Mouse (Mus musculus) MN1 (cell line): ENCODE results near the gene Hecw2.

ENCODE experiments used
- DNase-seq: peaks from one replicate; pipeline ENCODE4 v3.0.0-alpha.2; 2016; ENCODE audit warnings: low spot score

Gene Hecw2

DNA sequence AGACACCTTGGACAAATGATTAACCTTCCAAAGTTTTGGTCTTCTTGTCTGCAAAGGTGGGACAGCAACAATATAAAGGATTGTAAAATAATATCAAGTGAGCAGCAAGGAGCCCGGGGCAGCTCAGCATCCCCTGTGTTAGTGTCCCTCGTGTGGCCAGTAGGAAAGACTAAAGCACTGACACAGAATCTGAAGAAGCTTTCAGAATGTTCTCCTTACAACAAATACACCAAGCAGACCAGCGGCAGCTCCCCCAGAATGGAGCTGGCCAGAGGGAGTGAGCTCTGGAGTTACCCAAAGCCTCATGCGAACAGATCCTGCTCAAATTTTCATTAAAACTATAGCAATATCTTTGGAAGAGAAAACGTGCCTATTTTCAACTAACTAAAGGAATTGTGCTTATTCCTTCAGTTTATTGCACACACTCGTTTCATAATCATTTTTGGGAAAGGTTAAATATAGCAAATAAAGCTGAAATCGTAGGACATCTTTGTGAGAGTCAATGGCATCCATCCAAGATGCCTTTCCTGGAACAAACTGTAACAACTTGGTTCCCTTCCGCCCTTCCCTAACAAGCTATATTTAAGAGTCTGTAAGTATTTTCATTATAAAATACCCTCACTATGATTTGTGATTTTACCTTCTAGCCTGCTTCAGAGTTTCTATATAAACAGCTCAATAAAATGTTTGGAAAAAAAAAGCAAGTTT lies 208.6 kb downstream of the Hecw2 start:
- no peak for DNase-seq

DNA sequence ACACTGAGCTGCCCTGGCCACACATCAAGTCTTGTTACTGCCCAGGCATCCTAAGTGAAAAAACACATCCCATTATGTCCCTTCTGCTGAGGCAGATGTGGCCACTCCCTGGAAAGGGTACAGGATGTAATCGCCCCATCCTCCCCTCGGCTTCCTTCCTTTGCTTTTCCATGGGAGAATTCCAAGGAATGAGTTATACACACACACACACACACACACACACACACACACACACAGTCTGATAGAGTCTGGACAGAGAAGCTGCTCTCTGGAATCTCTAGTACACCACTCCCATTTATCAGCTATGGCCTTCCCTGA lies 216.5 kb downstream of the Hecw2 start:
- DNase-seq, result no peak

DNA sequence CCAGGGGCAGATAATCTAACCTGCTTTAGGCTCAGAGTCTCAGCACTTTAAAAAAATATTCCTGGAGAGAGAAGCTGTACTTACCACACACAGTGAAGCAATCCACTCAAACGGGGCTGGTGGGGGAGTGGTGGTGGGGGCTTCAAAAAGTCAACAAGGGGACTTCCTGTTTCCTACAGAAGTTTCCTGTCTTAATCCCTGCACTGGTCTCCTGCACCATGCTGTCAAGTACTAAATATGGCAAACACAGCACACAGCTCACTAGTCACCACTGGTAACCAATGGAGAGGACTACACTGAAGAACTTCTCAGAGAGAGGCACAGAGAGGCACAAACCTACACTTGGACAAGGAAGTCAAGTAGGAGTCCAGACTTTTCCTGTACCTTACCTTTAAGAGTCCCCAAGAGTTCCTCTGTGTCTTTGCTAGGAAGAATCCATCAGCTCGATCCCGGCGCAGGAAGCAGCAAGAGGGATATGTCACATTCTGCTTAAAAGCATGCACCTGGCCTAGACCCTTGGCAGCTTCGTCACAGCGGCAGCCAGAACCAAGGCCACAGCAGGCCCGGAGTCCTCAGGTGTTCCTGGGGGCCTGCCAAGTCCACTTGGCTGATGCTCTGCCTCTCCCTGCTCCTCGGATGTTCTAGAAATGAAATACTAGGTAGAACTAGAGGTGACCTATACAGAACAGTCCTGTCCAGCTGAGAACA lies 217.0 kb downstream of the Hecw2 start:
- no peak for DNase-seq

DNA sequence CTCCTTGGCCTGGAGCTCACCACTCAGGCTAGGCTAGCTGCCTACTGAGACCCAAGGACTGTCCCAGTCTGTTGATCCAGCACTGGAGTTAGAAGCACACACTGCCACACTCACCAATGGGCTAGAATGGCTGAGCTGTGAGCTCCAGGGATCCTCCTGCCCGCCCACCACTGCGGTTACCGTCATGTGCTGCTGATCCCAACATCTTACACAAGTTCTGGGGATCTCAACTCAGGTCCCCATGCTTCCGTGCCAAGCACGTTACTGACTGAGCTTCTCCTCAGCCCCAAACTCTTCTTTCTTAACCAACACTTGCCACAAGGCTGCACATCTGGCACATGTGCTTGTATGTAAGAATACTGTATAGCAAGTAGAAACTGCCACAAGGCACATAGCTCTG lies 218.2 kb downstream of the Hecw2 start:
- DNase-seq, result no peak

DNA sequence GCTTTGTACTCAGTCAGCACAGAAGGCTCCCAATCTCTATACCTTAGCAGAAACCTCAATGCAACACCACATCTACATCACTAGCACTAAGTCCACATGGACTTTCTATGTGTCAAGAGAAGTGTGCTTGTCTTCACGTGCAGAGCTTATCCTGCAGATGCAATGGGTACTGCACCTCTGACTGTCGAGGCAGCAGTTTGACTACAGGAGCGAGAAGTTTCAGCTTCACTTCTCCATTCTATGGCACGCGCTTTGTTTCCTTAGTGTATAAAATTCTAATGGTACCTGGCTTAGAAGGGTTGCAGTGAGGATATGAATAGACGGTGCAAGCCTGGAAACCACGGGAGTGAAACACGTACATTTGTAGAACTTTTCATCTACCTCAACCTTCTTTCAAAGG lies 218.9 kb downstream of the Hecw2 start:
- no peak for DNase-seq

DNA sequence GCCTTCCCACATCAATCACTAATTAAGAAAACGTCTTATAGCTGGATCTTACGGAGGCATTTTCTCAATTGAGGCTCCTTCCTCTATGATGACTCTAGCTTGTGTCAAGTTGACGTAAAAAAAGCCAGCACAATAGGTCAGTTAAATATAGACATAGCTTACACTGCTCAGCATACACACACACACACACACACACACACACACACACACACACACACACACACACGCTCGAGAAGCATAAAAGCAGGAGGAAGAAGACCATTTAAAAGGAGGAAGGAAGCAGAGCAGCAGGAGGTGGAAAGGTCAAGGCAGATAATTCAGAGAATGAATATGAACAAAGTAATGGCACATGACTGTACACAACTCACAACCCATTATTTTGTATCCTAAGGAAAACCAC lies 220.0 kb downstream of the Hecw2 start:
- no peak for DNase-seq

DNA sequence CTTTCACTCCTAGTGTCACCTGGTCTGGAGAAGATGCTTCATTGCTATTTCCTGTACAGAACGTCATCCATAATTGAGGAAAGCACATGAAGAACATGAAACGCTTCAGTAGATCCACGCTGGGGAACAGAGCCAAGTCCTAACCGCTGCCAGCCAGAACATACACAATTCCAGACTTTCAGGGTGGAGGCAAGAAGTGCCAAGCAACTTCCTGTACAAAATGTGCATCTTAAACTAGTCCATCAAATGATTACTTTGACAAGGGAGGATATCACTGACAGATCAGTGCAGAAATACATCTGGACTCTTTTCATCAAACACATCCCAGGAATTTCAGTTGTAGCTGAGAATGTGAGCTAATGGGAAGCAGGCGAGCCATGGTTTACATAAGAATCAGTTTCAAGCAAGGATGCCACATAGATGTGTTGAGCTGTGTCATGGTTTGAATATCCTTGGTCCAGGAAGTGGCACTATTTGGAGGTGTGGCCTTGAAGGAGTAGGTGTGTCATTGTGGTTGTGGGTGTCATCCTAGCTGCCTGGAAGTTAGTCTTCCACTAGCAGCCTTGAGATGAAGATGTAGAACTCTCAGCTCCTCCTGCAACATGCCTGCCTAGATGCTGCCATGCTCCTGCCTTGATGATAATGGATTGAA lies 224.5 kb downstream of the Hecw2 start:
- no peak for DNase-seq

DNA sequence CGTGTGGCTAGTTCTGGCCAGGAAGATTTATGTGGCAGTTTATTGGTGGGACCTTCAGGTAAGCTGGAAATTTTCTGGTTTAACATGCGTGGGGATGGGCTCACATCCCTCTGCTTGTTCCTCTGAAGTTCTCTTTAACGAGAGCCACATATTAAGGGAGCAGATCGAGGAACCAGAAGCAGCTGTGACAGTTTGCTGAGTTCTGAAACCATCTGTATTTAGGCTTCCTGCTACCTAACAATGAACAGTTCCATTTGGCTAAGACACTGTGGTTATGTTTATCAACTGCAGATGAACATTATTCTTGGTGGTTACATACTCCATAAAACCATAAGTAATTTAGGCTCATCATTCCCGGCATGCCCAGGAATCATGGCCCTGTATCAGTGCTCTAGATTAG lies 242.6 kb downstream of the Hecw2 start:
- DNase-seq, result no peak

DNA sequence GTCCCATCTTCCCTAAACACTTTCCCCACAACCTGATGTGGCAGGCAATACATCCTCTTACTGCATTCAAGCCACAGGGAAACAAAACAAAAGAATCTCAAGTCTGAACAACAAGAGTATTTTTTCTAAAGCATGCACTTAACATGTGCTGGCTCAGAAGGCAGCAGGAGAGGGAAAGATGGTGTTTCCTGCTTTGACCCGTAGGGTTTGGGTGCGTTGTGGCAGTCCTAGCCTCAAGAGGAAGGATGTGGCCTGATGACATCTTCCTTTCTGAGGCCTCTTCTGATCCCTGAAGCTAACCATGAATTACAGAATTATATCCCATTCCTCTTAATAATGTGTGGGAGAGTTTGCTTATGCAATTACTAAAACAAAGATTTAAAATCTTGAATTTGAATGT lies 249.2 kb downstream of the Hecw2 start:
- DNase-seq, result no peak

DNA sequence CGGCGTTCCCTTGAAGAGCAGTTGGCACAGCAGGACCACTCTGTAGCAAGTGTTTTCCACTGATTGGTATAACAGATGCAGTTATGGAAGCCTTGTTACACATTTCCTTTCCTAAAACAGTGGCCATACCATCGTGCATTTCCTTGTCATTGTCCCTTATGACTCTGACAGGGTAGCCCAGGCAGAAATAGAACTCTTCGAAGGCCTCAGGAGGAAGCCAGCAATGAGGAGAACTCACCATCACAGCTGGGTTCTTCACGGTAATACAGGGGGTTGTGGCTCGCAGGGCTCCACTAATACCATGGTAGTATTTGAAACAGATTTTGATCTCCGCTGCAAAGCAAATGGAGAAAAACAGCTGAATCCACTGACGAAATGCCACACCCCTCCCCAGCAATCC lies 252.5 kb downstream of the Hecw2 start:
- DNase-seq, result no peak

DNA sequence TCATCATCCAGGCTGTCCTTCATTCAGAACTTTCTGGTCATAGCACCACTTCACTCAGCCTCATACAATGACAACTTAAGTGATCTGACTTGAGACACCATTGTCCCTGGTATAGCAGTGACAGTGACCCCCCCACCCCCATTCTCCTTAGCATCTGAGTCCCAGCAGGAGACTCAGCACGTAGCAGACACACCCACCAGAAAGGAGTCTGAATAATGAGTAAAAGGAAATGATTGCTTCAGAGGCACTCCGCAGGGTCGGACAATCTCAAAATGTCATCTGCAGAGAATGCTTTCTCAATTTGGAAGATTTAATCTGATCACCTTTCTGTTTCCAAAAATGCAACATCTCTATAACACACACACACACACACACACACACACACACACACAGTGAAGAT lies 253.4 kb downstream of the Hecw2 start:
- no peak for DNase-seq

DNA sequence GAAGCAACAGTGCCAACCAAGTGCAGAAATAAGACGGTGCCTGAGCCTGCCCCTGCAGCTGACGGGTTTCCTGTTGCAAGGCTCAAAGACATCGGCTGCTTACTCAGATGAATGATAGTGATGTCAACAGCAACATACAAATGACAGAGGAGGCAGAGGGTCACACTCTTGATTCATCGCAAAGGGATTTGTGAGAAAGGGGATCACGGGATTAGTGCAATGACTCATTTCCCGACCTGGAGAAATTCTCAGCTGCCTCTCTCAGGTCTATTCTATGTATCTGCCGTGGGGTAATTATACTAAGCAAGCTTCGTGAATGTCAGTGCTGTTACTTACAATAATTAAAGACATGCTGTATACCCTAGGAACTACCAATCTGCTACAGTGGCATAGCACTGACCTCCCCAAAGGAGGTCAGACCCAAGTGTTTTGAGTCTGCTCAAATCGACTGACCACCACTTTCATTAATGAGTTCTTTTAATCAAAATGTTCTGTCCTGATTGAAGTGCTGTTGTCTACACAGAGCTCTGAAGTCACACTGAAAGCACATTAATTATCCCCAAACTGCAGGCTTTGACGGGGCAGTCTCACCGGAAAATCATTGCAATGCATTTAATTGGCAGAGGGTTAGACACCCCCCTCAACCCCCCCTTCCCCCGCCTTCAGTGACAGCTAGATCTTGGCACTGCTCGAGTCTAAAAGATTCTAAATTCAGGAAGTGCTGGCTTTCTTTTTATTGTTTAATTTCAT lies 254.5 kb downstream of the Hecw2 start:
- no peak for DNase-seq

DNA sequence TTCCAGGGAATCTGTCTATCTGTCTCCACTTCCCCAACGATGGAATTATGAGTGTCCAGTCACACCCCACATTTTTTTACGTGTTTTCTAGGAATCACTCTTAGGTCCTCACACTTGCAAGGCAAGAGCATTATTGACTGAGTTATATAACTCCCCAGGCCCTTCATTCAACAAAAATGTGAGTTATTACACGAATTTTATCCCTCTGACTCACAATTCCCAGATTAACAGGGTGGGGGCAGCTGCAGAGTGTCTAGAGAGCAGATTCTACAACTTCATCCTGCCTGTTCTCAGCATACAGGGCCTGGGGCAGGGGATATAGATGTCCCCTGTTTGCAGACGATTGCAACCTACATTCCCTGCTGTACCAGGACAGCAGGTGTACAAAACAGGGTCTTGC lies 255.7 kb downstream of the Hecw2 start:
- no peak for DNase-seq

DNA sequence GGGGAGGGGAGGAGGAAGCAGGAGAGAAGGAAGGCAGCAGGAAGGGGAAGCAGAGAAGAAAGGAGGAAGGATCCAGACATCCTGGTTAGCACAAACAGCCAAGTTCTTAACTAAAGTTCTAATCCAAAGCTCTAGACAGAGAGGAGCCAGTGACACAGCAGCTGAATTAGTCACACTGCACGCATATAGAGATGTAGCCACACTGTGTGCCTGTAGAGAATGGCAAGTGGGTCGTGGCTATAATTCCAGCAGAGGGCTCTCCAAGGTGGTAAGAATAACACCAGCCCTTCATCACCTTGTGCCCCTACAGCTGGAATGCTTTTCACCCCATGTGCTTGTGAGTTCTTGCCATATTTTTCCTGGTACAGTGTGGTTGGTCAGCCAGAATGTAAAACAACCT lies 261.7 kb downstream of the Hecw2 start:
- DNase-seq, result no peak

DNA sequence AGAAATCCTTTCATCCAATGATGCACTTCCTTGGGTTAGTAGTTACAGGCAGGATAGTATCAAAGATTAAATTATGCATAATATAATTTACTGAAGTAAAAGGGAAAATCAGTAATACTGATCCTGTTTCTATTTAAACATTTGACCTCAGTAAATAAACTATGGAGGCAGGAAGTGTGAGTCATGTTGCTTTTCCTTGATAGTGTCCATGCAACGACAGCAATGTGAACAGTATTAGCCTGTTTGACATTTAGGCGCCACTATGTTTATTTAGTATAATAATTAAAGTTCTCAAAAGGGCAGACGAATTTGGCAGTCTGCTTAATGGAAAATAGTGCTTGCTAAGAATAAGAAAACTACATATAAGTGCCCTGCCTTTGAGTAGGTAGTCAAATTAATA lies 263.7 kb downstream of the Hecw2 start:
- DNase-seq, result no peak

DNA sequence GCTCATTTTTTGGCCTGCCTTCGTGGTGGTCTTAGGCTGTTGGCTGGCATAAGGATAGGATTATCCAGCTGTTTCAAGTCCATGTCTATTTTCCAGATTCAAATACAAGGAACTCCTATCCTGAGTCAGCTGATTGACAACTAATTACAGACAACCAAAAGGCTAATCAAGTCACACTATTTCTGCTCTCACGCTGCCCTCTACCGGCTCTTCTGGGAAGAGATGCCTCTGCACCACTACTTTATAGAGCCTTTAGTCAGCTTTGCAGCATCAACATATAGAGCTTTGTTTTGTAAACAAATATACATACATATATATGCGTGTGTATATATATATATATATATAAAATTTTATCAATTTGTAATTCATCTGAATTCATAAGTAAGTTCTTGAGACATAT lies 267.4 kb downstream of the Hecw2 start:
- DNase-seq, result peak; percentile 7

DNA sequence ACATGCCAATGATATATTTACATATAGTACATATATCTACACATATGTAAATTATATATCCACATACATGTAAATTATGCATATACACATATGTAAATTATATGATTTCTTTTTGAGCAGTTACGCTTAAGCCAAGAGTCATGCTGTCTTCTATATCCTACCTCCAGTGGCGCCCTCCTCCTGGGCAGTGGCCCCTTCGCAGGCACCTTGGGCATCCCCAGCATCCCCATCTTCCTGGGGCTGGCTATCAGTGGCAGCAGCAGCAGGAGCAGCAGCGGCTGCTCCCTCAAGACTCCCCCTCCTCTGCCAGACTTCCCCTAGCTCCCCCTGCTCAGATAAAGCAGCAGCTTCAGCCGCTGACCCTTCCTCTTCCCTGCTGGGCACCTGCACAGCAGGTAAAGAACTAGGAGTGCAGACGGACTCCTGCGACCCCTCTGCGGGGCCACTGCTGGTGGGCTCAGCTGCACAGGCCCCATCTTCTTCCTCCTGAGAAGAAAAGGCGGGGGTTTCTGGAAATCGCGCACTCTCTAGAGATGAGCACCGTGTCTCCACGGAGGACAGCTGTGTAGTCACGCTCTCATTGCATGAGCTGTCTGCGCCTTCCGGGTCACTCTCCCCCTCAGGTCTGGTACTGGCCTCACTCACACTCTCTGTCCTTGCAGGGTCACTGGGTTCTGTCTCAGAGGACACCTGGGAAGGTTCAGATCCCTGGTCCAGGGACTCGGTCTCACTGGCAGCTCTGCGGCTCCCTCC lies 269.6 kb downstream of the Hecw2 start:
- DNase-seq, result no peak

DNA sequence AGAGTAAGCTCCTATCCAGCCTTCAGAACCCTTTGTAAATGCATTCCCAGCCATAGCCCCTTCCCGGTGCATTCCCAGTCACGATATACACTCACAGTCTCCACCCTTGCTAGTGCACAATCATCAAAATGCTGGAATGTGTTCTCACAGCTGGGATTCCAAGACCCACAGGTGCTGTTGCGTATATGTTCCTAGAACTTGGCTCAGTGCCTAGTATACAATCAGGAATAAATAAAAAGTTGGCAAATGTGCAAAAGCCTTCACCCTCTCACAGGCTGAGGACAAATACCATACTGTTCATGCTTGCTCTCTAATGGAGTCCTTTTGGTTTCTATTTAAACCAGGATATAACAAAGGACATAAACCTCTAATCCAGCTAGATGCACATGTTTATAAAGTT lies 283.1 kb downstream of the Hecw2 start:
- no peak for DNase-seq

DNA sequence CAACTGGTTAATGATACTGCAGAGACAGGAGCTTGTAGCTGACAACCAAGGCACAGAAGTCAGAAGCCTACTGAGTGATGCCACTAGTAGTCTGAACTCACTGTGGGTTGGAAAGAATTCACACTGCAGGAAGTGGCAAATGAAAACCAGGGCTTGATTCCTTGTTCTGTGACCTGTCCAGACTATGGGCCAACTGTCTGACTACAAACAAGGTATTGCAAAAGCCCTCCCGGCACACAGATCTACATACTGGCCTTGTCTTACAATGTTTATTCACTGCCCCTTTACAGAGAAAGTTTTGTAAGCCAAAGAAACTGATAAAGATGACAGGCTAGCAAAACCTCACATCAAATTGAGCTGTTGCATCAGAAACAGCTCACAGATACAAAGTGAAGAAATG lies 284.7 kb downstream of the Hecw2 start:
- no peak for DNase-seq

DNA sequence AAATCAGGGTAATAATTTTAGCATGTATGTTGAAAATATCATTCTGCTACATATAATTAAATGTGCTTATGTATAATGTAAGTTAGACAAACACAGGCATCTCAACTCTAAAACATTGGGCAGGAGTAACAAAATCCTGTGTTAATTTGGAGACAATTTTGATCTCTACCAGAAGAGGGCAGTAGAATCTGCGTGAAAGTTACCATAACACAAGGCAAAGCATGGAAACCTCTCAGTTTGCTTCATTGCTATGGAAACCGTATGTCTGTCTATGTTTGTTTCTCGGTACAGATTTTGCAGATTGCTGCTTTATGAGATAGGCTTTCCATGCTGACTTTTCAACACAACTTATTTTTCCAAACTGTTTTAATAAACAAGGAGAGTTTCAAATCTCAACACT lies 285.9 kb downstream of the Hecw2 start:
- peak; percentile 28 for DNase-seq

DNA sequence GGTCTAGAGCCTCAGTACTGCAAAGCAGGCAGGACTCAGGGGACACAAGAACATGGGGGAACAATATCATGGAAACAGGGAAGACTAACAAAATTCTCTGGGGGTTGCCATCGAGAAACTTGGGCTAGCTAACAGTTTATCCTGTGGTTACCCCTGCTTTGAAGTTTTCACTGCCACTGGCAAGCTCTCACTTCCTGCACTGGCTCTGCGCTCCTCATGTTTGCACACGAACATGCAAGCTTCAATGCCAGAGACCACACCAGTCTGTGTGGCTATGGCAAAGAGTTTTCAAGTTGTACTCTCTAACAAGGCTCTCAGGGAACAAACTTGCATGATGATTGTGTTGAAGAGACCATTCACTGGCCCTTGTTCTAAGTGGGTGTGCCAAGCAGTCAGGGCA lies 288.8 kb downstream of the Hecw2 start:
- DNase-seq, result no peak

DNA sequence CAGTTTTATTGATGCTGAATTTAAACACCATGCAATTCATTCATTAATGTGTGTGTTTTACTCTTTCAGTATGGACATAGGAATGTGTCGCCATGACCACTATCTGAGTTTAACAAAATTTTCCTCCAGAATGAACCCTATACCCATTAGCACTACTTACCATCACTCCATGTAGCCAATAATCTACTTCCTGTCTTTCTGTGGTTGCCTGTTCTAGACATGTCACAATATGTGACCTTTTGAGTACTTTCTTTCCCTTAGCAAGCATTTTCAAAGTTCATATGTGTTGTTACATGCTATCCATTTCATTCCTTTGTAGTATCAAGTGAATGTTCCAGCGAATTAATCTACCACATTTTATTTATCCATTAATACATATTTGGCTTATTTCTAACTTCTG lies 294.6 kb downstream of the Hecw2 start:
- DNase-seq, result no peak
